Mouse (Mus musculus) brain, embryonic 14.5 days (tissue): ENCODE measurements around the gene Atg2a.

ENCODE experiments used
- CTCF ChIP-seq: fragments of 200-500 bp; IDR thresholded peaks from 2 replicates; pipeline ENCODE4 v1.5.1; 2012; ENCODE audit warnings: inconsistent platforms, mild to moderate bottlenecking, moderate library complexity, borderline replicate concordance; ENCODE audit not compliant: insufficient read depth, insufficient read length; ENCODE audit errors: extremely low read depth
- POLR2A ChIP-seq: fragments of 200-500 bp; IDR thresholded peaks from 2 replicates; pipeline ENCODE4 v1.6.1; 2012; ENCODE audit warnings: mild to moderate bottlenecking, inconsistent platforms, borderline replicate concordance; ENCODE audit not compliant: poor library complexity, insufficient read depth, insufficient read length, severe bottlenecking; ENCODE audit errors: extremely low read depth

GRCm38 (mm10) chr19:6268670-6269132 is 27.2 kb downstream of the Atg2a start:
- no peak for TF ChIP-seq CTCF
- TF ChIP-seq POLR2A: no peak
